Mouse (Mus musculus): Measurements from ENCODE around the gene Cyfip1. TPM values are rescaled to one million over a fixed set of nuclear protein-coding genes. Genes with fewer than 3 reads are reported as not detected.

Gene Cyfip1
- polyA plus RNA-seq, 1 experiment: 0.08 TPM

GRCm38 (mm10) chr7:55859518-55859872 is 17.9 kb downstream of the Cyfip1 start:
- TF ChIP-seq TAL1 (IDR thresholded peaks at IDR 0.05; ENCODE audit: low read length): no peak
- no peak for TF ChIP-seq GATA1 (IDR thresholded peaks at IDR 0.05; ENCODE audit: low read length)
- H3K4me3 ChIP-seq (replicated peaks): no peak overlapping the region
- no peaks in the 10 kb centered on the region for H3K9me3 ChIP-seq (ENCODE audit: control insufficient read depth, low read length)
- no peaks in the 10 kb centered on the region for H3K36me3 ChIP-seq (ENCODE audit: control insufficient read depth)
- H3K27me3 ChIP-seq (ENCODE audit: control insufficient read depth): no peaks in the 10 kb centered on the region
- H3K4me1 ChIP-seq (ENCODE audit: control insufficient read depth): peaks cover 7% of the 10 kb centered on the region

DNA sequence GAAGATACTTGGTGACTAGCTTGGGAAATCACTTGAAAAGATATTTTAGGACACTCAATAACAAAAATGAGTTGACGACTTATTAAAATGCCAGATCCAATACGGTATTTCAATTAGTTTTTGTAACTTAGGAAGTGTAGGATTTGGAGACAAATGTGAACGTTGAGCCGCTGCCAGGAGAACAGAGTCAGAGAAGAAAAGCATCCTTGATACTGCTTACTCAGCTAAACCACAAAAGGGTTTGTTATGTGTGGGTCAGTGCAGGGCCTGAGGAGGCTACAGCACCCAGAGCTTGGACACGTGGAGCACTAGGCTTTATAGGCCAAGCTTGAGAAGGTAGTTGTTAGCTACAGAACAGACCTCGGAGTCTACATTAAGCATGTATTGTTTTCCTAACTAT is 18.4 kb downstream of the Cyfip1 start:
- Histone ChIP-seq H3K4me1 (ENCODE audit: control insufficient read depth) (peaks cover 7% of the 10 kb centered on the region), H3K9me3 (ENCODE audit: control insufficient read depth, low read length) (no peaks in the 10 kb centered on the region), H3K27me3 (ENCODE audit: control insufficient read depth) (no peaks in the 10 kb centered on the region), H3K4me3 (replicated peaks) (no peak overlapping the region), H3K36me3 (ENCODE audit: control insufficient read depth) (no peaks in the 10 kb centered on the region)
- TF ChIP-seq TAL1 (IDR thresholded peaks at IDR 0.05; ENCODE audit: low read length): no peak
- no peak for TF ChIP-seq GATA1 (IDR thresholded peaks at IDR 0.05; ENCODE audit: low read length)

DNA sequence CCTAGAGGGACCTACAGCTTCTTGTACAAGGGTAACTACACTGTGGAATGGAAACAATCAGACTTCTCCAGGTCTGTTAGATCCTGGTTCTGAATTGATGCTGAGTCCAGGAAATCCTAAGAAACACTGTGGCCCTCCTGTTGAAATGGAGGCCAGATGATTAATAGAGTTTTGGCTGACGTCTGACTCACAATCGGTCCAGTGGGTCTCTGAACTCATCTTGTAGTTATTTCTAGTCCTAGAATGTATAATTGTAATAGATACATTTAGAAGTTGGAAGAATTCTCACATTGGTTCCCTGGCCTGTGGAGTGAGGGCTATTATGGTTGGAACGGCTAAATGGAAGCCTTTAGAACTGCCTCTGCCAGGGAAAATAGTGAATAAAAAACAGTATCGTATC is 19.6 kb downstream of the Cyfip1 start:
- Histone ChIP-seq H3K36me3 (ENCODE audit: control insufficient read depth) (no peaks in the 10 kb centered on the region), H3K4me1 (ENCODE audit: control insufficient read depth) (peaks cover 7% of the 10 kb centered on the region), H3K27me3 (ENCODE audit: control insufficient read depth) (no peaks in the 10 kb centered on the region), H3K9me3 (ENCODE audit: control insufficient read depth, low read length) (no peaks in the 10 kb centered on the region), H3K4me3 (replicated peaks) (no peak overlapping the region)
- no peak for TF ChIP-seq GATA1 (IDR thresholded peaks at IDR 0.05; ENCODE audit: low read length)
- TF ChIP-seq TAL1 (IDR thresholded peaks at IDR 0.05; ENCODE audit: low read length): no peak

- H3K4me3 ChIP-seq (replicated peaks): no peak overlapping the region
- no peak for TF ChIP-seq TAL1 (IDR thresholded peaks at IDR 0.05; ENCODE audit: low read length)
- TF ChIP-seq GATA1 (IDR thresholded peaks at IDR 0.05; ENCODE audit: low read length): no peak
- H3K27me3 ChIP-seq (ENCODE audit: control insufficient read depth): no peaks in the 10 kb centered on the region
- H3K36me3 ChIP-seq (ENCODE audit: control insufficient read depth): no peaks in the 10 kb centered on the region
- H3K9me3 ChIP-seq (ENCODE audit: control insufficient read depth, low read length): no peaks in the 10 kb centered on the region
- no peaks in the 10 kb centered on the region for H3K4me1 ChIP-seq (ENCODE audit: control insufficient read depth)
Measured at GRCm38 (mm10) chr7:55865044-55865443, 23.5 kb downstream of the Cyfip1 start.

- Histone ChIP-seq H3K4me3 (replicated peaks) (no peak overlapping the region), H3K27me3 (ENCODE audit: control insufficient read depth) (no peaks in the 10 kb centered on the region), H3K4me1 (ENCODE audit: control insufficient read depth) (no peaks in the 10 kb centered on the region), H3K9me3 (ENCODE audit: control insufficient read depth, low read length) (no peaks in the 10 kb centered on the region), H3K36me3 (ENCODE audit: control insufficient read depth) (no peaks in the 10 kb centered on the region)
- no peak for TF ChIP-seq GATA1 (IDR thresholded peaks at IDR 0.05; ENCODE audit: low read length)
- no peak for TF ChIP-seq TAL1 (IDR thresholded peaks at IDR 0.05; ENCODE audit: low read length)
Measured at GRCm38 (mm10) chr7:55865750-55866416, 24.3 kb downstream of the Cyfip1 start.

DNA sequence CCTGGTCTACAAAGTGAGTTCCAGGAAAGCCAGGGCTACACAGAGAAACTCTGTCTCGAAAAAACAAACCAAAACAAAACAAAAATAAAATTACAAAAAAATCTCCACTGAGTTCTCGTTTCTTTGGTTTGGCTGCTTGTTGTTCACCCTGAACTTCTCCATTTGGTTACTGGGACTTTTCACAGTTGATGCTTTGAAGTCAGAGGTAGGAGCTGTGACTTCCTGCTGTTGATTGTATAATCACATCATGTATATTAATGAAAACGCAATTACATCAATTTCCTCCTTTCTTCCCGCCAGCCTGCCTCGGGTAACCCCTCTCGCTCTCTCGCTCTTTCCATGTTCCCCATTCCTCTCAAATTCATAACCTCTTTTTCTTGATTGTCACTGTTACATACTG is 26.7 kb downstream of the Cyfip1 start:
- Histone ChIP-seq H3K4me1 (ENCODE audit: control insufficient read depth) (no peaks in the 10 kb centered on the region), H3K4me3 (replicated peaks) (no peak overlapping the region), H3K9me3 (ENCODE audit: control insufficient read depth, low read length) (no peaks in the 10 kb centered on the region), H3K36me3 (ENCODE audit: control insufficient read depth) (peaks cover 1% of the 10 kb centered on the region; the same call in 1 of the 2 replicates), H3K27me3 (ENCODE audit: control insufficient read depth) (no peaks in the 10 kb centered on the region)
- TF ChIP-seq TAL1 (IDR thresholded peaks at IDR 0.05; ENCODE audit: low read length) (no peak), GATA1 (IDR thresholded peaks at IDR 0.05; ENCODE audit: low read length) (no peak)

- Histone ChIP-seq H3K9me3 (ENCODE audit: control insufficient read depth, low read length) (no peaks in the 10 kb centered on the region), H3K4me3 (replicated peaks) (no peak overlapping the region), H3K4me1 (ENCODE audit: control insufficient read depth) (no peaks in the 10 kb centered on the region), H3K27me3 (ENCODE audit: control insufficient read depth) (no peaks in the 10 kb centered on the region), H3K36me3 (ENCODE audit: control insufficient read depth) (peaks cover 4% of the 10 kb centered on the region; the same call in 1 of the 2 replicates)
- no peak for TF ChIP-seq TAL1 (IDR thresholded peaks at IDR 0.05; ENCODE audit: low read length)
- TF ChIP-seq GATA1 (IDR thresholded peaks at IDR 0.05; ENCODE audit: low read length): no peak
Measured at GRCm38 (mm10) chr7:55869220-55869619, 27.7 kb downstream of the Cyfip1 start.

DNA sequence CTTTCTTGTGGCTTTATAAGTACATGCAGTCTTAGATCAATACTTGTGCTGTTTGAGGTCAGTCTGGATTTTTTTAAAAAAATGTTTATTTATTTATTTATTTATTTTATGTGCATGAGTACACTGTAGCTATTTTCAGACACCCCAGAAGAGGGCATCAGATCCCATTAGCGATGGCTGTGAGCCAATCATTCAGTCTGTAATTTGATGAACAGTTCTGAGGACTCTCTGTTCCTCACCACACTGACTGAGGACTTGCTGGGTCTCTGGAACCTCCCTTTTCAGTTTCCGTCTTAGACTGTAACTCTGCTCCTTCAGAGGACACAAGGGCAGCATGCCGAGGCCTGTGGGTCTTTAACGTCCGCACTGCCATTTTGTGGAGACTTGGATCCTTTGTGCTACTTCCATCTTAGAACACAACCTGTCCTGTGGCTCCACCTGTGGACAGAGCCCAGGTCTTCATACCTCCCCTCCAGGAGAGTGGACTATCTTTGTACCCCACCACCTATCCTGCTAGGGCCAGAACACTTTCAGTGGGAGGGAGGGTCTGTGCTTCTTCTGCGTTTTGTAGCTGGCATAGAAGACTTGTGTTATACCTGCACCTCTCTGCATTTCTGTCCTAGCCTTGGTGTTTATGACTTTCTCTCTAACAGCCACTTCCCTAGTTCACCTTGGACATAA is 28.9 kb downstream of the Cyfip1 start:
- Histone ChIP-seq H3K9me3 (ENCODE audit: control insufficient read depth, low read length) (no peaks in the 10 kb centered on the region), H3K4me1 (ENCODE audit: control insufficient read depth) (no peaks in the 10 kb centered on the region), H3K4me3 (replicated peaks) (no peak overlapping the region), H3K36me3 (ENCODE audit: control insufficient read depth) (peaks cover 7% of the 10 kb centered on the region; the same call in 1 of the 2 replicates), H3K27me3 (ENCODE audit: control insufficient read depth) (no peaks in the 10 kb centered on the region)
- TF ChIP-seq TAL1 (IDR thresholded peaks at IDR 0.05; ENCODE audit: low read length): no peak
- TF ChIP-seq GATA1 (IDR thresholded peaks at IDR 0.05; ENCODE audit: low read length): no peak

DNA sequence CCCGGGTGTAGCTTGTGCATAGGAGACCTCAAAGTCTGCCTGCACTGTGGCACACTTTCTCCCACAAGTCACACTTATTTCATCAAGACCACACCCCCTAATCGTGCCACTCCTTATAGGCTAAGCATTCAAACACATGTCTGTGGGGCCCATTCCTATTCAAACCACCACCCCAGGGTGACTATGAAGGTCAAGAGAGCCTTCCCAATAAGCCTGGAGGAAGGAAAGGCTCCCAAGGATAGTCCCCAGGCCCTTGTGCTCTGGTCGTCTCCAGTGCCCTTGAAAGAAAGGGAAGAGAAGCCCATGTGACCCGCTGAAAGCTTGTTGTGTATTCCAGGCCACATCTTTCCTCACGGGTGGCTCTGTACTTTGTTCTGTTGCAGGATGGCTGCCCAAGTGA is 29.9 kb downstream of the Cyfip1 start:
- H3K27me3 ChIP-seq (ENCODE audit: control insufficient read depth): no peaks in the 10 kb centered on the region
- no peak overlapping the region for H3K4me3 ChIP-seq (replicated peaks)
- no peaks in the 10 kb centered on the region for H3K9me3 ChIP-seq (ENCODE audit: control insufficient read depth, low read length)
- TF ChIP-seq TAL1 (IDR thresholded peaks at IDR 0.05; ENCODE audit: low read length) (no peak), GATA1 (IDR thresholded peaks at IDR 0.05; ENCODE audit: low read length) (no peak)
- H3K4me1 ChIP-seq (ENCODE audit: control insufficient read depth): no peaks in the 10 kb centered on the region
- peaks cover 7% of the 10 kb centered on the region; the same call in 1 of the 2 replicates for H3K36me3 ChIP-seq (ENCODE audit: control insufficient read depth)
